Mouse (Mus musculus) forebrain, embryonic 13.5 days (tissue): ENCODE measurements at regions not wholly inside any gene's neighbourhood (a gene's known extent, or its start where the extent isn't known, plus 50 kb on each side); places are given as distances from the start of the nearest gene placed in this dataset.

Experiments used
- ATAC-seq: fragments of 200-750 bp; cut with Nextera tagmentation; 2 replicates; pipeline ENCODE4 v1.8.0; 2017
- H3K27ac ChIP-seq: fragments of 300-500 bp; sonication (generic); 2 replicates; pipeline ENCODE4 v1.5.1; 2015; ENCODE audit warnings: inconsistent platforms, mild to moderate bottlenecking, moderate library complexity
- H3K27me3 ChIP-seq: fragments of 300-500 bp; sonication (generic); 2 replicates; pipeline ENCODE4 v1.6.1; 2015; ENCODE audit warnings: mild to moderate bottlenecking, inconsistent platforms
- H3K36me3 ChIP-seq: fragments of 300-500 bp; sonication (generic); 2 replicates; pipeline ENCODE4 v1.6.1; 2015; ENCODE audit warnings: mild to moderate bottlenecking, inconsistent platforms; ENCODE audit not compliant: poor library complexity, severe bottlenecking
- H3K4me1 ChIP-seq: fragments of 300-500 bp; sonication (generic); 2 replicates; pipeline ENCODE4 v1.6.1; 2015; ENCODE audit warnings: inconsistent platforms
- H3K4me2 ChIP-seq: fragments of 300-500 bp; sonication (generic); 2 replicates; pipeline ENCODE4 v1.6.1; 2015; ENCODE audit warnings: inconsistent platforms, mild to moderate bottlenecking, moderate library complexity
- H3K4me3 ChIP-seq: fragments of 300-500 bp; sonication (generic); 2 replicates; pipeline ENCODE4 v1.5.1; 2015; ENCODE audit warnings: mild to moderate bottlenecking, inconsistent platforms
- H3K9ac ChIP-seq: fragments of 300-500 bp; sonication (generic); 2 replicates; pipeline ENCODE4 v1.6.1; 2015; ENCODE audit warnings: mild to moderate bottlenecking, inconsistent platforms
- H3K9me3 ChIP-seq: fragments of 300-500 bp; sonication (generic); replicated peaks from 2 replicates; pipeline ENCODE4 v1.6.1; 2016; ENCODE audit warnings: inconsistent platforms
- WGBS: fragments of 180-500 bp; shearing (Covaris S2); methylation state at CpG from one replicate; pipeline ENCODE4 v1.1.7; 2015; 5-methylcytosine and 5-hydroxymethylcytosine counted together

GRCm38 (mm10) chr13:69242544-69243296, 243.4 kb upstream of the Adcy2 start:
- H3K27me3 ChIP-seq: no peaks in the 10 kb centered on the region
- no peak overlapping the region for H3K4me2 ChIP-seq
- H3K9me3 ChIP-seq: no peaks in the 10 kb centered on the region
- ATAC-seq: no peak
- H3K4me1 ChIP-seq: no peaks in the 10 kb centered on the region
- 88% methylated on average over 14 of the region's 14 CpGs for WGBS
- H3K4me3 ChIP-seq: no peak overlapping the region
- H3K9ac ChIP-seq: no peak overlapping the region
- H3K27ac ChIP-seq: no peak overlapping the region
- no peaks in the 10 kb centered on the region for H3K36me3 ChIP-seq

GRCm38 (mm10) chr13:69250334-69251129, 251.2 kb upstream of the Adcy2 start:
- no peaks in the 10 kb centered on the region for H3K36me3 ChIP-seq
- WGBS: 84% methylated on average over 4 of the region's 4 CpGs
- H3K27me3 ChIP-seq: no peaks in the 10 kb centered on the region
- H3K4me2 ChIP-seq: no peak overlapping the region
- H3K9me3 ChIP-seq: 0 out of 2 replicates have a peak, but pooled peaks cover 2% of the 10 kb centered on the region
- H3K4me1 ChIP-seq: peaks cover 8% of the 10 kb centered on the region
- no peak overlapping the region for H3K4me3 ChIP-seq
- H3K9ac ChIP-seq: no peak overlapping the region
- ATAC-seq: no peak
- H3K27ac ChIP-seq: no peak overlapping the region

GRCm38 (mm10) chr13:69251130-69251561, 251.8 kb upstream of the Adcy2 start:
- no peak overlapping the region for H3K4me3 ChIP-seq
- no peak; the same call in 1 of the 2 replicates for ATAC-seq
- H3K36me3 ChIP-seq: no peaks in the 10 kb centered on the region
- no peak overlapping the region for H3K9ac ChIP-seq
- H3K27me3 ChIP-seq: no peaks in the 10 kb centered on the region
- no peak overlapping the region for H3K4me2 ChIP-seq
- peaks cover 8% of the 10 kb centered on the region for H3K4me1 ChIP-seq
- peaks cover 6% of the 10 kb centered on the region; the same call in 1 of the 2 replicates for H3K9me3 ChIP-seq
- WGBS: 70% methylated on average over 6 of the region's 6 CpGs
- H3K27ac ChIP-seq: 0 out of 2 replicates have a peak overlapping the region, but pooled peaks have one; percentile 32

- Histone ChIP-seq H3K36me3 (no peaks in the 10 kb centered on the region), H3K4me1 (peaks cover 8% of the 10 kb centered on the region), H3K27me3 (no peaks in the 10 kb centered on the region), H3K27ac (peak overlapping the region; percentile 14), H3K4me3 (no peak overlapping the region), H3K4me2 (no peak overlapping the region), H3K9ac (no peak overlapping the region), H3K9me3 (peaks cover 7% of the 10 kb centered on the region)
- ATAC-seq: peak; percentile 87
- 53% methylated on average over 10 of the region's 10 CpGs for WGBS
These were observed 253.0 kb upstream of the Adcy2 start for GRCm38 (mm10) chr13:69252335-69252734.

- no peaks in the 10 kb centered on the region for H3K27me3 ChIP-seq
- peak; percentile 85 for ATAC-seq
- H3K9me3 ChIP-seq: peaks cover 9% of the 10 kb centered on the region
- no peaks in the 10 kb centered on the region for H3K36me3 ChIP-seq
- H3K9ac ChIP-seq: no peak overlapping the region
- WGBS: 30% methylated on average over 5 of the region's 5 CpGs
- no peak overlapping the region for H3K27ac ChIP-seq
- no peak overlapping the region for H3K4me2 ChIP-seq
- H3K4me1 ChIP-seq: peaks cover 7% of the 10 kb centered on the region; the same call in 1 of the 2 replicates
- no peak overlapping the region for H3K4me3 ChIP-seq
These were observed 261.1 kb upstream of the Adcy2 start for GRCm38 (mm10) chr13:69260485-69260884.

GRCm38 (mm10) chr13:69260972-69261371, 261.6 kb upstream of the Adcy2 start:
- Histone ChIP-seq H3K4me1 (peaks cover 7% of the 10 kb centered on the region; the same call in 1 of the 2 replicates), H3K9ac (no peak overlapping the region), H3K4me3 (no peak overlapping the region), H3K27ac (no peak overlapping the region; the same call in 1 of the 2 replicates), H3K9me3 (peaks cover 5% of the 10 kb centered on the region), H3K27me3 (no peaks in the 10 kb centered on the region), H3K4me2 (no peak overlapping the region), H3K36me3 (no peaks in the 10 kb centered on the region)
- 60% methylated on average over 4 of the region's 4 CpGs for WGBS
- no peak for ATAC-seq

GRCm38 (mm10) chr13:69263722-69264121, 264.4 kb upstream of the Adcy2 start:
- no peaks in the 10 kb centered on the region for H3K27me3 ChIP-seq
- H3K36me3 ChIP-seq: no peaks in the 10 kb centered on the region
- peaks cover 7% of the 10 kb centered on the region; the same call in 1 of the 2 replicates for H3K4me1 ChIP-seq
- 76% methylated on average over 3 of the region's 3 CpGs for WGBS
- H3K9me3 ChIP-seq: no peaks in the 10 kb centered on the region
- ATAC-seq: no peak
- H3K4me2 ChIP-seq: no peak overlapping the region
- H3K27ac ChIP-seq: no peak overlapping the region
- no peak overlapping the region for H3K4me3 ChIP-seq
- H3K9ac ChIP-seq: no peak overlapping the region

- Histone ChIP-seq H3K27me3 (no peaks in the 10 kb centered on the region), H3K27ac (no peak overlapping the region), H3K9me3 (no peaks in the 10 kb centered on the region), H3K4me2 (no peak overlapping the region), H3K4me3 (no peak overlapping the region), H3K4me1 (peaks cover 4% of the 10 kb centered on the region; the same call in 1 of the 2 replicates), H3K36me3 (no peaks in the 10 kb centered on the region), H3K9ac (no peak overlapping the region)
- ATAC-seq: no peak
- 100% methylated on average over 1 of the region's 1 CpGs for WGBS
These were observed 266.7 kb upstream of the Adcy2 start for GRCm38 (mm10) chr13:69266071-69266470.

GRCm38 (mm10) chr13:69272506-69272905, 261.0 kb upstream of the Nsun2 start:
- Histone ChIP-seq H3K9me3 (no peaks in the 10 kb centered on the region), H3K4me3 (no peak overlapping the region), H3K27me3 (no peaks in the 10 kb centered on the region), H3K4me1 (peaks cover 4% of the 10 kb centered on the region; the same call in 1 of the 2 replicates), H3K27ac (no peak overlapping the region), H3K9ac (no peak overlapping the region), H3K4me2 (no peak overlapping the region), H3K36me3 (no peaks in the 10 kb centered on the region)
- ATAC-seq: peak; percentile 48; the same call in 1 of the 2 replicates
- 33% methylated on average over 3 of the region's 3 CpGs for WGBS

- no peak overlapping the region for H3K9ac ChIP-seq
- H3K4me1 ChIP-seq: no peaks in the 10 kb centered on the region
- no peak for ATAC-seq
- H3K27me3 ChIP-seq: no peaks in the 10 kb centered on the region
- H3K36me3 ChIP-seq: no peaks in the 10 kb centered on the region
- H3K4me3 ChIP-seq: no peak overlapping the region
- 83% methylated on average over 8 of the region's 8 CpGs for WGBS
- no peak overlapping the region for H3K4me2 ChIP-seq
- H3K27ac ChIP-seq: no peak overlapping the region
- no peaks in the 10 kb centered on the region for H3K9me3 ChIP-seq
These were observed 253.9 kb upstream of the Nsun2 start for GRCm38 (mm10) chr13:69279647-69280046.

- no peaks in the 10 kb centered on the region for H3K9me3 ChIP-seq
- no peak for ATAC-seq
- no peaks in the 10 kb centered on the region for H3K4me1 ChIP-seq
- H3K4me3 ChIP-seq: no peak overlapping the region
- no peaks in the 10 kb centered on the region for H3K27me3 ChIP-seq
- H3K27ac ChIP-seq: no peak overlapping the region
- no peak overlapping the region for H3K4me2 ChIP-seq
- WGBS: 100% methylated on average over 1 of the region's 1 CpGs
- H3K36me3 ChIP-seq: no peaks in the 10 kb centered on the region
- H3K9ac ChIP-seq: no peak overlapping the region
These were observed 239.1 kb upstream of the Nsun2 start for GRCm38 (mm10) chr13:69294483-69294882.

- no peak for ATAC-seq
- Histone ChIP-seq H3K4me1 (no peaks in the 10 kb centered on the region), H3K27me3 (no peaks in the 10 kb centered on the region), H3K4me2 (no peak overlapping the region), H3K9me3 (no peaks in the 10 kb centered on the region), H3K36me3 (no peaks in the 10 kb centered on the region), H3K27ac (no peak overlapping the region), H3K9ac (no peak overlapping the region), H3K4me3 (no peak overlapping the region)
- WGBS: 92% methylated on average over 2 of the region's 2 CpGs
These were observed 230.2 kb upstream of the Nsun2 start for GRCm38 (mm10) chr13:69303316-69303715.
